Mouse (Mus musculus) liver, embryonic 11.5 days (tissue): ENCODE data around the gene Lrrc4c. TPM values are rescaled to one million over a fixed set of nuclear protein-coding genes. Genes with fewer than 3 reads are reported as not detected.

Experiments used
- ATAC-seq: fragments of 200-750 bp; cut with Nextera tagmentation; replicated peaks from 2 replicates; pipeline ENCODE4 v1.8.0; 2017; ENCODE audit warnings: moderate number of reproducible peaks, mild to moderate bottlenecking, moderate TSS enrichment, moderate library complexity; ENCODE audit not compliant: low FRiP score
- DNase-seq: peaks from one replicate; pipeline ENCODE4 v3.0.0-alpha.2; 2017; ENCODE audit warnings: low spot score
- H3K27ac ChIP-seq: fragments of 300-500 bp; sonication (generic); 2 replicates; pipeline ENCODE4 v1.5.1; 2014; ENCODE audit warnings: mild to moderate bottlenecking, low read depth, low read length, control low read depth
- H3K27me3 ChIP-seq: fragments of 300-500 bp; sonication (generic); replicated peaks from 2 replicates; pipeline ENCODE4 v1.6.1; 2014; ENCODE audit warnings: low read length, mixed read lengths; ENCODE audit not compliant: control insufficient read depth, insufficient read depth
- H3K36me3 ChIP-seq: fragments of 300-500 bp; sonication (generic); 2 replicates; pipeline ENCODE4 v1.6.1; 2014; ENCODE audit warnings: mild to moderate bottlenecking, low read length, moderate library complexity, mixed read lengths; ENCODE audit not compliant: control insufficient read depth, insufficient read depth
- H3K4me1 ChIP-seq: fragments of 300-500 bp; sonication (generic); replicated peaks from 2 replicates; pipeline ENCODE4 v1.6.1; 2014; ENCODE audit warnings: low read length, mixed read lengths; ENCODE audit not compliant: control insufficient read depth, insufficient read depth
- H3K4me2 ChIP-seq: fragments of 300-500 bp; sonication (generic); 2 replicates; pipeline ENCODE4 v1.6.1; 2014; ENCODE audit warnings: mild to moderate bottlenecking, control low read depth, moderate library complexity
- H3K4me3 ChIP-seq: fragments of 300-500 bp; sonication (generic); 2 replicates; pipeline ENCODE4 v1.5.1; 2014; ENCODE audit warnings: low read depth, low read length, control low read depth
- H3K9ac ChIP-seq: fragments of 300-500 bp; sonication (generic); 2 replicates; pipeline ENCODE4 v1.6.1; 2014; ENCODE audit warnings: low read depth, low read length, control low read depth
- H3K9me3 ChIP-seq: fragments of 300-500 bp; sonication (generic); 2 replicates; pipeline ENCODE4 v1.6.1; 2016; ENCODE audit warnings: low read length, inconsistent platforms, mixed read lengths; ENCODE audit not compliant: control insufficient read depth
- WGBS: fragments of 180-500 bp; shearing (Covaris S2); extraction: QIAGEN DNeasy Blood & Tissue Kit; methylation state at CpG from one replicate; pipeline ENCODE4 v1.1.7; 2014; 5-methylcytosine and 5-hydroxymethylcytosine counted together
- polyA plus RNA-seq: library from polyadenylated mRNA; unstranded; fragments of >200 nt; fragmentation: Nextera tagmentation; extraction: Ambion mirVana; gene quantifications from 2 replicates; pipeline ENCODE4 v1.2.1, GENCODE M21; 2014

Lrrc4c gene
- polyA plus RNA-seq, 1 experiment from 2014 or later: 0.75 TPM

- H3K9me3 ChIP-seq: no peaks in the 10 kb centered on the region
- ATAC-seq (no peak), DNase-seq (no peak)
- H3K4me2 ChIP-seq: no peak overlapping the region
- H3K27me3 ChIP-seq: no peaks in the 10 kb centered on the region
- H3K36me3 ChIP-seq: no peaks in the 10 kb centered on the region
- WGBS: 86% methylated on average over 5 of the region's 5 CpGs
- H3K4me3 ChIP-seq: no peak overlapping the region
- H3K9ac ChIP-seq: no peak overlapping the region
- H3K27ac ChIP-seq: no peak overlapping the region
- no peaks in the 10 kb centered on the region for H3K4me1 ChIP-seq
Measured at GRCm38 (mm10) chr2:96850839-96851396, 532.9 kb downstream of the Lrrc4c start.

GRCm38 (mm10) chr2:96853797-96854196, 535.8 kb downstream of the Lrrc4c start:
- WGBS: 93% methylated on average over 1 of the region's 1 CpGs
- ATAC-seq (no peak), DNase-seq (no peak)
- no peak overlapping the region for H3K4me3 ChIP-seq
- no peaks in the 10 kb centered on the region for H3K9me3 ChIP-seq
- H3K36me3 ChIP-seq: no peaks in the 10 kb centered on the region
- no peak overlapping the region for H3K27ac ChIP-seq
- no peaks in the 10 kb centered on the region for H3K4me1 ChIP-seq
- no peaks in the 10 kb centered on the region for H3K27me3 ChIP-seq
- no peak overlapping the region for H3K9ac ChIP-seq
- no peak overlapping the region for H3K4me2 ChIP-seq

GRCm38 (mm10) chr2:96876062-96876461, 558.1 kb downstream of the Lrrc4c start:
- DNase-seq: no peak
- Histone ChIP-seq H3K36me3 (no peaks in the 10 kb centered on the region), H3K4me3 (no peak overlapping the region), H3K4me2 (no peak overlapping the region), H3K4me1 (no peaks in the 10 kb centered on the region), H3K27ac (no peak overlapping the region), H3K9me3 (no peaks in the 10 kb centered on the region), H3K9ac (no peak overlapping the region), H3K27me3 (no peaks in the 10 kb centered on the region)
- ATAC-seq: no peak
- 90% methylated on average over 1 of the region's 1 CpGs for WGBS

GRCm38 (mm10) chr2:96949531-96949930, 631.6 kb downstream of the Lrrc4c start:
- ATAC-seq: no peak

GRCm38 (mm10) chr2:96999521-96999920, 681.6 kb downstream of the Lrrc4c start:
- H3K27me3 ChIP-seq: no peaks in the 10 kb centered on the region
- ATAC-seq: no peak
- H3K27ac ChIP-seq: no peak overlapping the region
- no peaks in the 10 kb centered on the region for H3K4me1 ChIP-seq
- H3K4me2 ChIP-seq: no peak overlapping the region
- no peaks in the 10 kb centered on the region for H3K9me3 ChIP-seq
- H3K36me3 ChIP-seq: no peaks in the 10 kb centered on the region
- H3K9ac ChIP-seq: no peak overlapping the region
- no peak for DNase-seq
- H3K4me3 ChIP-seq: no peak overlapping the region

More at GRCm38 (mm10) chr2:96949531-96949930, 631.6 kb downstream of the Lrrc4c start:
- Histone ChIP-seq H3K4me2 (no peak overlapping the region), H3K4me1 (no peaks in the 10 kb centered on the region), H3K9me3 (no peaks in the 10 kb centered on the region), H3K9ac (no peak overlapping the region), H3K4me3 (no peak overlapping the region), H3K36me3 (no peaks in the 10 kb centered on the region), H3K27ac (no peak overlapping the region), H3K27me3 (no peaks in the 10 kb centered on the region)
- WGBS: 87% methylated on average over 3 of the region's 3 CpGs
- no peak for DNase-seq

GRCm38 (mm10) chr2:97018319-97018718, 700.4 kb downstream of the Lrrc4c start:
- DNase-seq: no peak
- H3K4me3 ChIP-seq: no peak overlapping the region

GRCm38 (mm10) chr2:97026991-97027390, 709.0 kb downstream of the Lrrc4c start:
- ATAC-seq (no peak), DNase-seq (no peak)
- Histone ChIP-seq H3K4me1 (no peaks in the 10 kb centered on the region), H3K9ac (no peak overlapping the region), H3K4me3 (no peak overlapping the region), H3K4me2 (no peak overlapping the region), H3K9me3 (no peaks in the 10 kb centered on the region), H3K27me3 (no peaks in the 10 kb centered on the region), H3K27ac (no peak overlapping the region), H3K36me3 (no peaks in the 10 kb centered on the region)
- 49% methylated on average over 1 of the region's 1 CpGs for WGBS

More at GRCm38 (mm10) chr2:97018319-97018718, 700.4 kb downstream of the Lrrc4c start:
- ATAC-seq: no peak
- 72% methylated on average over 3 of the region's 3 CpGs for WGBS
- H3K4me2 ChIP-seq: no peak overlapping the region
- no peaks in the 10 kb centered on the region for H3K27me3 ChIP-seq
- H3K9ac ChIP-seq: no peak overlapping the region
- H3K4me1 ChIP-seq: no peaks in the 10 kb centered on the region
- no peaks in the 10 kb centered on the region for H3K36me3 ChIP-seq
- no peaks in the 10 kb centered on the region for H3K9me3 ChIP-seq
- H3K27ac ChIP-seq: no peak overlapping the region

GRCm38 (mm10) chr2:97027585-97027984, 709.6 kb downstream of the Lrrc4c start:
- no peaks in the 10 kb centered on the region for H3K9me3 ChIP-seq
- no peak overlapping the region for H3K4me3 ChIP-seq
- whole genome bisulfite sequencing: 81% methylated on average over 1 of the region's 1 CpGs
- H3K9ac ChIP-seq: no peak overlapping the region
- H3K36me3 ChIP-seq: no peaks in the 10 kb centered on the region
- H3K4me2 ChIP-seq: no peak overlapping the region
- no peak for DNase-seq
- no peak overlapping the region for H3K27ac ChIP-seq
- no peaks in the 10 kb centered on the region for H3K27me3 ChIP-seq
- ATAC-seq: no peak
- no peaks in the 10 kb centered on the region for H3K4me1 ChIP-seq

GRCm38 (mm10) chr2:97036401-97036800, 718.4 kb downstream of the Lrrc4c start:
- no peaks in the 10 kb centered on the region for H3K36me3 ChIP-seq
- no peak overlapping the region for H3K9ac ChIP-seq
- no peak overlapping the region for H3K4me3 ChIP-seq
- DNase-seq (no peak), ATAC-seq (no peak)
- no peaks in the 10 kb centered on the region for H3K4me1 ChIP-seq
- no peaks in the 10 kb centered on the region for H3K9me3 ChIP-seq
- no peak overlapping the region for H3K4me2 ChIP-seq
- H3K27me3 ChIP-seq: no peaks in the 10 kb centered on the region
- no peak overlapping the region for H3K27ac ChIP-seq
